Mouse (Mus musculus): ENCODE measurements around the gene Enah.
A peak's percentile ranks its signal among the peaks of the same experiment; 100 is the strongest.

Gene Enah

DNA sequence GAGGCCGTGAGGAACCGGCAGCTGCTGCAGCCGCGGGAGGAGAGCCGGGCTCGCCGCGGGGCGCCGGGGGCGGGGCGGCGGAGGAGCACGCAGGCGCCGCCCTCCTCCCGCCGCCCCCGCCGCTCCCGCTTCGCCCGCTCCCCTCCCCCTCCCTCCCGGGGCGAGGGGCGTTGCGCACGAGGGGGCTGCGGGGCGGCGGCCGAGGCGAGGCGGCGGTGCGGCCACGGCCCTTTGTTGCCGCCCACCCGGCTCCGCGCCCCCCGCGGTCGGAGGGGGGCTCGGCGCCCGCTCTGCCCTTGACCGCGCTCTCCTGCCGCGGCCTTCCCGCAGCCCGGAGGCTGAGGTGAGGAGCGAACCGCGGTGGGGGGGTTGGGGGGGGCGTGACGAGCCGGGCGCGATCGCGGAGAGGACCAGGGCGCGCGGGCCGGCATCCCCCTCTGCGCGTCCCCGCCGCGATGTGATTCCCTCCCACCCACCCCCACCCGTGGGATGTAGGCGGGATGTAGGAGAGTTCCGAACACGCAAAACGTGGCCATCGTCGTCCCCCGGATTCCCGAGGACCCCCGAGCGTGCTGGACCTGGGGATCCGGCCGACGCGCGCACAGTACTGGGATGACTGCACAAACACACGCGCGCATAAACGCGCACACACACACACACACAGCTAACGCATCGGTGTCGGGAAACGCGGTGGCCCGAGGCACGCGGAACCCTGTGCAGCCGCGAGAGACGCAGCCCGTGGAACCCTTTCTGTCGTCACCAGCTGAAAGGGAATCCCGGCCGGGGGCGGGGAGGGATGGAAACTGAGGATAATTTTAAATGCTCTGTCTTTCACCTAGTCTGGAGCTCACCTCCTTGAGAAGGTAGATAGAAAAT lies at the start of gene Enah:
Gene Enah, minus strand, starts transcription at position 65 of the 876 bp plus-strand sequence.
- peak; percentile 55 for DNase-seq

- DNase-seq: no peak
Measured at GRCm38 (mm10) chr1:182068136-182068535, 48.3 kb upstream of the Enah start.

DNA sequence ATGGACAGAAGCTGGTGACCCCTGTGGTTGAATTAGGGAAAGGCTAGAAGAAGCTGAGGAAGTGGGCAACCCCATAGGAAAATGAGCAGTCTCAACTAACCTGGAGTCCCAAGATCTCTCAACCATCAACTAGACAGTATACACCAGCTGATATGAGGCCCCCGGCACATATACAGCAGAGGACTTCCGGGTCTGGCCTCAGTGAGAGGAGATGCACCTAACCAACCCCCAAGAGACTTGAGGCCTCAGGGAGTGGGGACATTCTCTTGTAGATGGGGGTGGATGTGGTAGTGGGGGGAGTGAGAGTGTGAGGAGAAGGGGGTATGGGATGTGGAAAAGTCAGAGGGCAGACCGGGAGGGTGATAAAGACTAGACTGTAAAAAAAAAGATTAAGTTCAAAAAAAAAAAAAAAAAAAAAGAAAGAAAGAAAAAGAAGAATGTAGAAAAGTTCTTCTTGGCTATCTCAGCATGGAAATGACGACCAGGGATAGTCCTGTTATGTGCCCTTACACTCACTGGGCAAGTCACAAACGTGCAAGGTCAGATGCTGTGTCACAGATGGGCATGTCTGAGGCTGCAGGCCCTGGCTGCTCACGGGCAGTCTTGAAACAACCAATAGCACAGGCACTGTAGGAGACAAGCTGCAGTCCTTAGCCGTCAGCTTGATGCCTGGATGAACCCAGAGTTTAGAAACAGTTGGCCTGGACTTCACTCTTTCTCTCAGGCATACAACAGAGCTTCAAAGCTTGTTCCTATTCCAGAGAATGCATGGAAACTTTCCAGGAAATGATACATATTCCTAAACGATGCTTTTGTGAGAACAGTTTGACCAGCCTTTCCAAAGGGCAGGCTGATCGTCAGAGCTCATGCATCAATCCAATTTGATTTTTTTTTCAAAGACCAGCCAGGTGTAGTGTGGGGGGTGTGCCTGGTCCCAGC lies 47.0 kb upstream of the Enah start:
- DNase-seq: no peak

- no peak for DNase-seq
Measured at GRCm38 (mm10) chr1:182063716-182064115, 43.9 kb upstream of the Enah start.

DNA sequence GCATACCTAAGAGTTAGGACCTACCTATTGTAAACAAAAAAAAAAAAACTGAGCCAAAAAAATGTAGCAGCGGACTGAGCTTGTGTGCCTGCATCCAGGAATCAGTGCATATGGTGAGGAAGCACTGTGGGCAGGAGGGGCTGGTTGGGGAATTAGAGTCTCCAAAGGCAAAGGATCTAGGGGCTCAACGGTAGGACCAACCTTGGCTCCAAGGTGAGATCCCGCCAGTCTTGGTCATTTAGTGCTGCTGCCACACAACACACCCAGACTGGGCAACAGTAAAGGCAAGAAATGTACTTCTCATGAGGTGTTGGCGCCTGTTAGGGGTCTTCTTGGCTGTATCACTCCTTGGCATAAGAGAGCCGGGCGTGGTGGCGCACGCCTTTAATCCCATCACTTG lies 43.0 kb upstream of the Enah start:
- DNase-seq: no peak

GRCm38 (mm10) chr1:182061203-182061602 lies 41.4 kb upstream of the Enah start:
- DNase-seq: no peak

GRCm38 (mm10) chr1:182059806-182060205 lies 40.0 kb upstream of the Enah start:
- no peak for DNase-seq

DNA sequence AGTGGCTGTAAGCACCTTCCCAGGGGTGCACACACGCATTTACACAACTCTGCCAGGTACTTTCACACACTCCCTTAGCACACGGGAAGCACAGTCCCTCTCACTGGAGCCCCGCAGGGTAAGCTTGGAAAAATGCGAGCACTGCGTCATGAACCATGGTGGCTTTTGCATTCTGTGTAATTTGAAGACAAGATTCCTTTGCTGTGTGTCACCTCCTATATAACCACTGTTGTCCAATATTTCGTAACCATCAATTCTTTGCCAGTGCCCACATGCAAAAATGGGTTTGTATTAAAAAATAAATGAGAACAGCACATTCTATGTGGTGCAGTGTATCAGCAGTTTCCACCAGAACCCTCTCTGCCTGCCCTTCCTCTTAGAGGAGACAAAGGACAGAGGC lies 38.2 kb upstream of the Enah start:
- DNase-seq: no peak

- no peak for DNase-seq
Measured at GRCm38 (mm10) chr1:182055122-182055521, 35.3 kb upstream of the Enah start.

DNA sequence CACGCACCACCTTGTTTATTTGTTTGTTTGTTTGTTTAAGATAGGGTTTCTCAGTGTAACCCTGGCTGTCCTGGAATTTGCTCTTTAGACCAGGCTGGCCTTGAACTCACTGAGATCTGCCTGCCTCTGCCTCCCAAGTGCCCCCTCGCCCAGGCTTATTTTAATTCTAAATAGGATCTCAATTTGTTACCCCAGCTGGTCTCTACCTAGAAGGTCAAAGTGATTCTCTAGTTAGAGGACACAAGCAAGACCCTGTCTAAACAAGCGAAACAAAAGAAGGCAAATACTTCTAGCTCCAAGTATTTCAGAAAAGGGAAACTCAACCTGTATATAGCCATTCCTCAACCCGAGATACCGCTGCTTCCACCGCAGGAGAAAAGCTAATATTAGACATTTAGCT lies 34.9 kb upstream of the Enah start:
- DNase-seq: no peak

GRCm38 (mm10) chr1:182052973-182053372 lies 33.2 kb upstream of the Enah start:
- peak; percentile 12 for DNase-seq

GRCm38 (mm10) chr1:182052385-182052784 lies 32.6 kb upstream of the Enah start:
- no peak for DNase-seq

- no peak for DNase-seq
Measured at GRCm38 (mm10) chr1:182049813-182050212, 30.0 kb upstream of the Enah start.

DNA sequence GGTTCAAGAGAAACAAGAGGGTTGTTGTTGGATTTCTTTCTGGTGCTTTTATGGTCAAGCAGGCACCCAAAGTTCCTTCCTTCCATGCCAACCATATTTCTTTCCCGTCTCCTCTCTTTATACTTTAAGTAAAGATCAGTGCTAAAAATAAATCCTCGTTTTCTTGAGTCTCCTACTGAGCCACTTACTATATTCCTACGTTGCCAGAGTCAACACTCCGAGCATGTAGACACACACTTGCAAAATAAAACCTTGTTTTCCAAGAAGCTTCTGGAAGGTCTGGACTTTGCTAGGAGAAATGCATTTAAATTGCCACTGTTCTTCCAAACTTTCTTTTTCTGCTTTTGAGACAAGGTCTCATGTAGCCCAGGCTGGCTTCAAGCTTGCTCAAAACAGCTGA lies 28.3 kb upstream of the Enah start:
- no peak for DNase-seq

- DNase-seq: no peak
Measured at GRCm38 (mm10) chr1:182047016-182047690, 27.4 kb upstream of the Enah start.

- DNase-seq: no peak
Measured at GRCm38 (mm10) chr1:182045208-182045607, 25.4 kb upstream of the Enah start.

- DNase-seq: no peak
Measured at GRCm38 (mm10) chr1:182040538-182040937, 20.7 kb upstream of the Enah start.

DNA sequence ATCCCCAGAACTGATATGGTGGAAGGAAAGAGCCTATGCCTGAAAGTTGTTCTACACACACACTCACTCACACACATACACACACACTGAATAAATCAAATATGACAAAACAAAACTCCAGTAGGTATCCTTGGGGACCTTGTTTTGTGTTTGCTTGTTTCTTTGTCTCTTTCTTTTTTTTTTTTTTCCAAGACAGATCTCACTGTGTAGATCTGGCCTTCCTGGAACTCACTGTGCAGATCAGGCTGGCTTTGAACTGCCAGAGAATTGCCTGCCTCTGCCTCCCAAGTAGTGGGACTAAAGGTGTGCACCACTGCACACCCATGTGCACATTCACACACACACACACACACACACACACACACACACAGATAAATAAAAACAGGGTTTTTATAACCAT lies 12.0 kb upstream of the Enah start:
- DNase-seq: no peak

GRCm38 (mm10) chr1:182031066-182031465 lies 11.3 kb upstream of the Enah start:
- no peak for DNase-seq

GRCm38 (mm10) chr1:182029989-182030649 lies 10.3 kb upstream of the Enah start:
- no peak for DNase-seq

- DNase-seq: no peak
Measured at GRCm38 (mm10) chr1:182028231-182029210, 8.7 kb upstream of the Enah start.
